Mouse (Mus musculus) thymus, adult 2 months (tissue): Measurements from ENCODE around the gene Grin2b.

ENCODE experiments used
- CTCF ChIP-seq: fragments of 200-500 bp; IDR thresholded peaks from 2 replicates; pipeline ENCODE4 v1.5.1; 2012; ENCODE audit warnings: mild to moderate bottlenecking, control low read depth, low read length, moderate library complexity, borderline replicate concordance; ENCODE audit not compliant: control insufficient read depth, poor library complexity, insufficient read depth; ENCODE audit errors: extremely low read depth
- POLR2A ChIP-seq: fragments of 200-500 bp; IDR thresholded peaks from 2 replicates; pipeline ENCODE4 v1.6.1; 2012; ENCODE audit warnings: mild to moderate bottlenecking, low read length, control low read depth, moderate library complexity; ENCODE audit not compliant: control insufficient read depth, poor library complexity, insufficient read depth; ENCODE audit errors: extremely low read depth

- TF ChIP-seq POLR2A (no peak), CTCF (no peak)
Measured at GRCm38 (mm10) chr6:135789603-135790170, 383.6 kb downstream of the Grin2b start.
